Comparison of ENCODE assay signal across 8 mouse cellular contexts in genomic region chr4:116821694-116822016, GRCm38 (mm10). TPM values are rescaled to one million over a fixed set of nuclear protein-coding genes. Genes with fewer than 3 reads are reported as not detected.
DNase-seq lines count a peak whose midpoint lies in the region; ATAC-seq and TF ChIP-seq lines count a peak whose summit lies in the region.

TSS of gene Hpdl (minus strand) at chr4:116821707.

- no peaks in the 10 kb centered on the region for H3K79me3 ChIP-seq in C2C12 (ENCODE audit: low read depth)

- no peak for TF ChIP-seq CTCF in C2C12 (IDR thresholded peaks at IDR 0.05; ENCODE audit: control insufficient read depth, insufficient read depth, insufficient read length)

- 12% methylated on average over 9 of the region's 9 CpGs for WGBS in heart, embryonic 10.5 days
- WGBS in forebrain, embryonic 12.5 days, result 12% methylated on average over 9 of the region's 9 CpGs
- 11% methylated on average over 9 of the region's 9 CpGs for WGBS in liver, embryonic 12.5 days (ENCODE audit: insufficient replicate concordance)

- peak; percentile 28; the same call in 1 of the 2 replicates for ATAC-seq in forebrain, embryonic 12.5 days (ENCODE audit: low FRiP score)
- no peak for ATAC-seq in liver, embryonic 12.5 days

- peak within 1 kb of the TSS; percentile 81 for H3K27ac ChIP-seq in heart, embryonic 10.5 days
- no peak within 1 kb of the TSS for H3K27ac ChIP-seq in forebrain, embryonic 12.5 days
- H3K27ac ChIP-seq in liver, embryonic 12.5 days, result no peak within 1 kb of the TSS

- H3K4me1 ChIP-seq in heart, embryonic 10.5 days, result peaks cover 23% of the 10 kb centered on the region
- H3K4me1 ChIP-seq in forebrain, embryonic 12.5 days, result peaks cover 31% of the 10 kb centered on the region
- H3K4me1 ChIP-seq in liver, embryonic 12.5 days, result peaks cover 50% of the 10 kb centered on the region

- peaks cover 33% of the 10 kb centered on the region for H3K27me3 ChIP-seq in heart, embryonic 10.5 days (ENCODE audit: insufficient read depth, poor library complexity, severe bottlenecking)
- H3K27me3 ChIP-seq in C2C12 (ENCODE audit: control insufficient read depth, insufficient read depth, insufficient read length), result no peaks in the 10 kb centered on the region
- H3K27me3 ChIP-seq in forebrain, embryonic 12.5 days, result peaks cover 38% of the 10 kb centered on the region
- H3K27me3 ChIP-seq in liver, embryonic 12.5 days (replicated peaks), result peaks cover 32% of the 10 kb centered on the region

- H3K79me2 ChIP-seq in C2C12 (ENCODE audit: control insufficient read depth, insufficient read depth), result no peaks in the 10 kb centered on the region

- peak within 1 kb of the TSS; percentile 75 for H3ac ChIP-seq in C2C12 (ENCODE audit: control insufficient read depth, insufficient read length, low read depth)

- peak within 1 kb of the TSS; percentile 94 for H3K4me2 ChIP-seq in forebrain, embryonic 12.5 days
- peak within 1 kb of the TSS; percentile 92 for H3K4me2 ChIP-seq in liver, embryonic 12.5 days

- H3K36me3 ChIP-seq in heart, embryonic 10.5 days, result peaks cover 16% of the 10 kb centered on the region
- H3K36me3 ChIP-seq in C2C12 (ENCODE audit: control insufficient read depth, insufficient read depth), result no peaks in the 10 kb centered on the region
- H3K36me3 ChIP-seq in forebrain, embryonic 12.5 days (replicated peaks), result peaks cover 14% of the 10 kb centered on the region
- peaks cover 7% of the 10 kb centered on the region for H3K36me3 ChIP-seq in liver, embryonic 12.5 days

- no peaks in the 10 kb centered on the region for H3K9me3 ChIP-seq in heart, embryonic 10.5 days
- no peaks in the 10 kb centered on the region for H3K9me3 ChIP-seq in forebrain, embryonic 12.5 days
- no peaks in the 10 kb centered on the region for H3K9me3 ChIP-seq in liver, embryonic 12.5 days (replicated peaks)

- H3K4me3 ChIP-seq in heart, embryonic 10.5 days, result peak within 1 kb of the TSS; percentile 71
- H3K4me3 ChIP-seq in C2C12 (ENCODE audit: insufficient read depth, poor library complexity, severe bottlenecking), result peak within 1 kb of the TSS; percentile 31
- peak within 1 kb of the TSS; percentile 47 for H3K4me3 ChIP-seq in forebrain, embryonic 12.5 days (replicated peaks)
- H3K4me3 ChIP-seq in liver, embryonic 12.5 days, result peak within 1 kb of the TSS; percentile 62

- DNase-seq in heart, embryonic 10.5 days (ENCODE audit: low spot score), result no peak
- DNase-seq in heart, adult 18-20 months, result no peak
- DNase-seq in B cell, adult 2 months, result no peak
- no peak for DNase-seq in yolk sac, embryonic 10.5 days (ENCODE audit: low spot score)
- no peak for DNase-seq in urinary bladder, adult 18-20 months (ENCODE audit: low spot score in 2 of 2)

- peak within 1 kb of the TSS; percentile 61 for H3K9ac ChIP-seq in forebrain, embryonic 12.5 days
- H3K9ac ChIP-seq in liver, embryonic 12.5 days, result peak within 1 kb of the TSS; percentile 65

TF ChIP-seq in C2C12, 6 proteins besides CTCF, POLR2A, EP300 and RAD21:
- TF ChIP-seq MAX (IDR thresholded peaks at IDR 0.05) (no peak), MYOD1 (IDR thresholded peaks at IDR 0.05; ENCODE audit: control insufficient read depth, insufficient read length, low read depth) (no peak), FOSL1 (IDR thresholded peaks at IDR 0.05; ENCODE audit: insufficient read depth, low read length, poor library complexity, severe bottlenecking) (no peak), USF1 (IDR thresholded peaks at IDR 0.05; ENCODE audit: low read depth) (no peak), MYOG (IDR thresholded peaks at IDR 0.05; ENCODE audit: control insufficient read depth, extremely low read depth, insufficient read length) (no peak), CEBPB (IDR thresholded peaks at IDR 0.05; ENCODE audit: low read depth) (no peak)

RNA-seq across cellular contexts. Expression of gene Hpdl, which starts in this region (rescaled TPM):
- 0.73 and 1.3 TPM in 2 replicates for polyA plus RNA-seq in heart, embryonic 10.5 days (2016; fragmentation: Nextera tagmentation; extraction: Ambion mirVana)
- 1 to 10 TPM; 3.5 to 3.7 TPM for total RNA-seq in heart, adult 18-20 months (2021)
- polyA plus RNA-seq in C2C12 (2012; fragmentation: generic; extraction: Trizol), result 3.8 TPM
- 0.96 and 1.6 TPM in 2 replicates for polyA plus RNA-seq in forebrain, embryonic 12.5 days (2016; fragmentation: Nextera tagmentation; extraction: Ambion mirVana)
- polyA plus RNA-seq in liver, embryonic 12.5 days (2016; fragmentation: Nextera tagmentation; extraction: Ambion mirVana), result 0.49 and 0.75 TPM in 2 replicates
